Mouse (Mus musculus): ENCODE measurements at regions not wholly inside any gene's neighbourhood (a gene's known extent, or its start where the extent isn't known, plus 50 kb on each side); places are given as distances from the start of the nearest gene placed in this dataset.

DNA sequence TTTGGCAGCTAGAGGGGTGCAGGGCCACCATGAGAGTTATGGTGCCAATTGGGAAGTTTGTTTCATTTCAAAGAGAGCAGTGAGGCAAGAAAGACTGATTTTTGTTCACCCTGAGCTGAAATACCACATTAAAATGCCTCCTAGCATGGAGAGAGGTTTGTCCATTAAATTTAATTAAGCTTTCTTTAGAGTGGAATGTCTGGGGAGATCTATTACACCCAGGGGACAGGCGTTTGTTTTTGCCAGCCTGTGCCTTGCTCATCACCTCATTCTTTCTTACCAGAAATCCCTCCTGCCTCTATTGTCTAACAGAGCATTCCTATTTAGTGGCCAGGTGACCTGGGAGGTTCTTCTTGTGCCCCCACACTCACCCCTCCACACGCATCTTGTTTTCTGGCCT, 55.2 kb upstream of the Rcn1 start:
- DNase-seq (ENCODE audit: extremely low spot score in 1 of 2, low spot score in 1 of 2): no peak

- no peak for DNase-seq (ENCODE audit: extremely low spot score in 1 of 2, low spot score in 1 of 2)
These were observed 55.7 kb upstream of the Rcn1 start for GRCm38 (mm10) chr2:105454836-105455235.

DNA sequence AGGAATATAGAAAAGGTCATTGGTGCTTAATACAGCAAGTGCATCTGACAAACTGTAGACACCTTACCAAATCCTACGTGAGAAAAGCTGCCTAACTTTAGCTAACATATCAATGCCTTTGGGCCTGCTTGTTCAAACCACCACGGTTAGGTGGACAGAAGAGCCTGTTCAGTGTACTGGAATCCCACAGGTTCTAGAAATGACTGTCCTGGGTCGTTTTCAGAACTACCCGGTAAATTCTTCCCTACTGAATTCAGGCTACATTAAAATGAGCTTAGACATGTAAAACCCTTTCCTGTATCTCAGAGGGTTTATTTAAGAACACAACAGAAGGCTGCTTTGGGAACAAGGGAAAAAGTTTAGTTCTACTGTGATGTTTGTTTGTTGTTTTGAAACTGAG, 59.5 kb upstream of the Rcn1 start:
- DNase-seq (ENCODE audit: extremely low spot score in 1 of 2, low spot score in 1 of 2): no peak

DNA sequence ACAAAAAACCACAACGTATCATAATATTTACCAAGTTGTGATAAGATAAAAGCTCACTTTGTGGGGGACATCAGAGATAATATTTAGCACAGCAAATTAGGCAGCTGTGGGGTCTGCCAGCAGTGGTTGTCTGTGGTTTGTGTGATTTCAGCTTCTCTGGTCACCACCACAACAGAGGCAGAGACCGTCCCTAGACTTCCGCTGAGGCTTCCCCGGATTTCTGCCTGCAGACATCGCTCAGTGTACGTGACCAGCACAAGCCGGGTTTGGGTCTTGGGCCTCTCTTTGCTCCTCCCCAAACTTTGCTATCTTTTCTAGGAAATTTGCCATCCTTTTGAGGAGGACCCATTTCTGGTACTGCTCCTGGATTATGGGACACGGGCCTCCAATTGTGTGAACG, 60.4 kb upstream of the Rcn1 start:
- no peak for DNase-seq (ENCODE audit: extremely low spot score in 1 of 2, low spot score in 1 of 2)

DNA sequence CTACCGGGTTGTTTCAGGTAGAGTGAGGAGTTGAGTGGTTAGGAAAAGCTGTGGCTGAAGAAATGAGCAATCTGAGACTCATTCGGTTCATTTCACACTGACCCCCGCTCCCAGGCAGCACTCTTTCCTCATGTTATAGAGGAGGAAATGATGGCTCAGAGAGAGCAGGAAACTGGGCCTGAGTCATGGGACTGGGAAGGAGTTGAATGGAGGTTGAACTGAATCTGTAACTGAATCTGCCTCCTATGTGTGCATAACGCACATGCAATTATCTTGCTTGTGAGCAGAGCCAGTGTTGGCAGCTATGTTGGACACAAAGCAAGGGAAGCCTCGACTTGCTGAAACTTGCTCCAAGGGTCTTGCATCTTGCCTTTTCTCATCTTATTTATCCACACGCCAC, 66.5 kb upstream of the Rcn1 start:
- no peak for DNase-seq (ENCODE audit: extremely low spot score in 1 of 2, low spot score in 1 of 2)

DNA sequence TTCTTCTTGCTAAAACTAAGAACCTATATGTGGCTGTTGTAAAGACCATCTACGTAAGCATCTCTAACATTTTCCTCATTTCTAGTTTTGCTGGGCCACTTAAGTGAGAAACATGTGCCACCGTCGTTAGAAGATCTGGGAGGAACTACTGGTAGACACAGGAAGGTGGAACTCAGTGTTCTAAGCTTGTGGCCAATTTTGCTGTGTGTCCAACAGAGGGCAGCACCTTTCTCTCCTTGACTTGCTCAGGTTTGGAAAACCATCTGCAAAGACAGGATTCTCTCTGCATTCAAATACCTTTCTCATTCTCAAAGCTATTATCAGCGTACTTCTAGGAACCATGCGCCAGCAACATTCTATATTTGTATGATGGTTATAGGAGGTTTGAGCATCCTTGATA, 69.8 kb upstream of the Rcn1 start:
- DNase-seq (ENCODE audit: extremely low spot score in 1 of 2, low spot score in 1 of 2): peak; percentile 6 to 81

DNA sequence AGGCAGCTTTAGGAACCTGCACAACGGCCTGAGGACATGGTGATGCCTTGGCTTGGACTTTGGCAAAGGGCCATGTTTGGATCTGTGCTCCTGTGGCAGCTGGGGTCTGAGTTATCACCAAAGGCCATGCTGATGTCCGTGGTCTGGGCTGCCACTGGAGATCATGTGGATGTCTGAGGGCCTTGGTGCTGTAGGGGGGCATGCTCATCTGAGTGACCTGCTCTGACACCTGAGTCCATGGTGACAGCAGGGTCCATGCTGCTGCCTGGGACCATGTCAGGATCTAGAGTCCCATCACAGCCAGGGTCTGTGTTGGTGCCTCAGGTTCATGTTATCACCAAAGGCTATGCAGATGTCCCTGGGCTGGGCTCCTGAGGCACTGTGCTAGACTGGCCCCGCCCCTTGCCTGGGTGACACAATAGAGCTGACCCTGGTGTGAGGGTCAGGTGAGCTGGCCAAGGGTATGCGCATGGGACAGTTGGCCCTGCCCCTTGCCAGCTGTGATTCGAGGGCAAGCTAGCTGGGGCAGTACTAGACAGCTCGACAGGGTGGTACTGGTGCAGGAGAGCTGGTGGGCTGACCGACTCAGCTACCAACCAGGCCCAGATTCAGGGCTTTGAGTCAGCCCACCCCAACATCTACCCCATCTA, 77.0 kb upstream of the Rcn1 start:
- no peak for DNase-seq (ENCODE audit: extremely low spot score in 1 of 2, low spot score in 1 of 2)

DNA sequence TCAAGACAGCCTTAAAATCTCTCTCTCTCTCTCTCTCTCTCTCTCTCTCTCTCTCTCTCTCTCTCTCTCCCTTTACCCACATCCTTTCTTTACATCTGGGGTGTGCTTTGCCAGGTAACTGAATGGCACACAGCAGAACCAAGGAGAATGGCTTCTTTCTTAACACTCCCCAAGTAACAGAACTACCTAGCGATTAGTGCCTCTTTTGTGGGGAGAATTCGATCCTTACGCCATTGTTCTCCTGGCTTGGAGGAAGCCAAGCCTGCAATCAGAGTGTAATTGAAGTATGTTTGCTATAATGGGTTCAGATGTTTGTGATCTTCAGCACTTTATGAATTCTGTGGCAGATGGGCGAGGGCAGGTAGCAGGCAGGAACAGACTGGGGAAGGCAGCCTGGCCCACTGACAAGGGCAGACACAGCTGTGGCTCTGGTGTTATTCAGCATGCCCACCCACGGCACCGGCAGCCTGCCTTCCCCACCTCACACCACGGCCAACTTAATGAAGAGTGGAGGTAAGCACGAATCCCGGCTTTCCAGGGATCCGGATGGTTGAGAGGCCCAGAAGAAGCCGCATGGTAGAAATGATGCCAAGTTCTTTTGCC, 83.0 kb upstream of the Rcn1 start:
- no peak for DNase-seq (ENCODE audit: extremely low spot score in 1 of 2, low spot score in 1 of 2)

DNA sequence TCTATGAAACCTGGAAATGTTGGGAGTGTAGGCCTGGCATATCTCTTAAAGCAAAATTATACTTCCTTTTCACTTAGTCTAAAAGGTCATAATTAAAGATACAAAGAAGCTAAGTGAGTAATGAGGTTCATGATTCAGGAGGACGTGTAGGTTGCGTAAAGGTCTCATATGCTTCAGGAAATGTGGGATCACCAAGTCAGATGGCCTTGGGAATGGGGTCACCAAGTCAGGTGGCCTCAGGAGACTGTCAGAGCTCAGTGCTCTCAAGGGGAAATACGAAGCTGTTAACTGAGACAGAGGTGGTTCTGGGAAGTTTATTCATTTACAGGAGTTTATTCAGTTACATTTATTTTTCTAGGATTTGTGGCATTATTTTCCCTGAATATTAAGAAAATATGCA, 85.4 kb upstream of the Rcn1 start:
- no peak for DNase-seq (ENCODE audit: extremely low spot score in 1 of 2, low spot score in 1 of 2)

- no peak for DNase-seq (ENCODE audit: extremely low spot score in 1 of 2, low spot score in 1 of 2)
These were observed 86.2 kb upstream of the Rcn1 start for GRCm38 (mm10) chr2:105485286-105485685.

DNA sequence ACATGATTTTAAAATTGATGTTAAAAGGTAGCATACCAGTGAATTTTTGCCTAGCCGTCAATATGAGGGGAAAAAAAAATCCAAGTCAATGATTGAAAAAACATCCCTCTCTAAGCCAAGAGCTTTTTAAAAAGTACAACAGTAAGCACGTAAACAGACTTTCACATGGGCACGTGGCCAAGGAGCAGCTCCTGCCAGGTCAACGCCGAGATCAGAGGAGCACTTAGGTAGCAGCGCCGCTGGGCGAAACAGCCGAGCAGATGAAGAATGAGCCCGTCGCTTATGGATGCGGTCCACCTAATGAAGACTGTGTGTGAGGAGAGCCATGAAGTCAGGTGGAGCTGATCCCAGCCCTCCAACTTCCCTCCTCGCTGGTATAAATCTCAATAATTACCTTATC, 96.7 kb upstream of the Rcn1 start:
- no peak for DNase-seq (ENCODE audit: extremely low spot score in 1 of 2, low spot score in 1 of 2)

- DNase-seq (ENCODE audit: extremely low spot score in 1 of 2, low spot score in 1 of 2): no peak
These were observed 105.1 kb upstream of the Rcn1 start for GRCm38 (mm10) chr2:105504197-105504596.

DNA sequence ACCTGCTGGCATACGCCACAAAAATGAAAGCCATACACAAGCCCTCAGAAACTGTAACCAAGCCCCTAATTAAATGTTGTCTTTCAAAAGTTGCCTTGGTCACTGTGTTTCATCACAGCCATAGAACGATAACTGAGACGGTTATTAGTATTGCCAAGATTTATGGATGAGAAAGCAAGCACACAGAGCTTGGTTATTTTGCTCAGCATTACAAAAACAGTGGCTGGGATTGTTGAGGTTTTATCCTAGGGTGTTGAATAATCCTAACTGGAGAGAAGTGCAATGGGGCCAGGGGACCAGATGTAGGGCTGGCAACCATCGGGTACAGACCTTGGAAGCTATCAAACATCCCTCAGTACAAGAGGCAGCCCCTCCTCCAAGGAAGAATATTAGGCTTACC, 106.4 kb upstream of the Rcn1 start:
- DNase-seq (ENCODE audit: extremely low spot score in 1 of 2, low spot score in 1 of 2): no peak

DNA sequence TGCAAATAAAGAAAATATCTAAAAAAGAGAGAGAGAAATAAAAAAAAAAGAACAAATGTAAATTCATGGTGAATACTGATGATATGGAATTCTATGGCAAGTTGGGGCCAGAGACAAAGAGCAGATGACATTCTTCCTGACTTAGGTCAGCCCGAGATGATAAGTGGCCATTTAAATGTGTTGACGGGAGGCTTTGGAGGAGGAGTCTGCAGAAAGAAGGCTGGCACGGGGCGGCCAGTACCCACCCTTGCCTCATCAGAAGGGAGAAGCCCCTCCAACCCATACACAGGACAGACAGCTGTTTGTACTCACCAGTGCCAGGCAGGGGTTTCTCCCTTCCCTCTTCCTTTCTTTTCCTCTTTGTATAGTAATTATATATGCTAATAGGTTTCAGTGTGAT, 108.0 kb upstream of the Rcn1 start:
- no peak for DNase-seq (ENCODE audit: extremely low spot score in 1 of 2, low spot score in 1 of 2)

DNA sequence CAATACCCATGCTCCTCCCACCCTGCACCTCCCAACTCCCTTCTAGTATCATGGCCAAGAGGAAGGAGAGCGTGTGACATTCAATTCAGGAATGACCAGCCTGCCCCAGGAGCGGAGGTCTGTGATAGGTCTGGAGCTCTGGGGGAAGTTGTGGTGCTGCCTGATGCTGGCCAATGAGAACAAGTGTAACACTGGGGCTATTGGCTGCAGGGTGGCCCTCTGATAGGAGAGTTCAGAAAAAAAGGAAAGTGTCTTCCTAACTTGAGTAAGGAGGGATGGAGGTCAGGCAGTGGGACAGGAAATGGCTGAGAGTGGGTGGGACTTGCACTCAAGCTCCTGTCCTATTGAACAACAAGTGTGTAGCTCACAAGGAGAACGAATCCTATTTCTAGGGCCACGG, 111.7 kb upstream of the Rcn1 start:
- DNase-seq (ENCODE audit: extremely low spot score in 1 of 2, low spot score in 1 of 2): no peak

- DNase-seq (ENCODE audit: extremely low spot score in 1 of 2, low spot score in 1 of 2): no peak
These were observed 112.6 kb upstream of the Rcn1 start for GRCm38 (mm10) chr2:105511690-105512089.

- no peak for DNase-seq (ENCODE audit: extremely low spot score in 1 of 2, low spot score in 1 of 2)
These were observed 115.1 kb upstream of the Rcn1 start for GRCm38 (mm10) chr2:105514226-105514625.

DNA sequence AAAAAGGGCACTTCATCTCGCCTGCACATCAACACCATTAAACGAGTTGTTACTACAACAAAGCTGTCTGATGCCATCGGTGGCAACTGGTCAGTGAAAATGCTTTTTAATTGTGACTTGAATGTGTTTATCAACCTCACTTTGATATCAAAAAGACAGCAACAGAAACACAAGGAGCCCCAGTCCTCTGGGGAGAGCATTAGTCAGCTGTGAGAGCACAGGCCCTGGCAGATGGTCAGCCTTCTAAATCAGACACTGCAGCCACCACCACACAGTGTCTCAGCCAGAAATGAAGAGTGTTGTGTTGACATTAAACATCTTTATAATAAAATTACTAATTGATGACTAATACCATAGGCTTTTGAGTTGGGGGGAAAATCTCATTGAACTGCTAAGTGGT, 115.8 kb upstream of the Rcn1 start:
- DNase-seq (ENCODE audit: extremely low spot score in 1 of 2, low spot score in 1 of 2): no peak

GRCm38 (mm10) chr2:105515326-105515725, 116.2 kb upstream of the Rcn1 start:
- no peak for DNase-seq (ENCODE audit: extremely low spot score in 1 of 2, low spot score in 1 of 2)

DNA sequence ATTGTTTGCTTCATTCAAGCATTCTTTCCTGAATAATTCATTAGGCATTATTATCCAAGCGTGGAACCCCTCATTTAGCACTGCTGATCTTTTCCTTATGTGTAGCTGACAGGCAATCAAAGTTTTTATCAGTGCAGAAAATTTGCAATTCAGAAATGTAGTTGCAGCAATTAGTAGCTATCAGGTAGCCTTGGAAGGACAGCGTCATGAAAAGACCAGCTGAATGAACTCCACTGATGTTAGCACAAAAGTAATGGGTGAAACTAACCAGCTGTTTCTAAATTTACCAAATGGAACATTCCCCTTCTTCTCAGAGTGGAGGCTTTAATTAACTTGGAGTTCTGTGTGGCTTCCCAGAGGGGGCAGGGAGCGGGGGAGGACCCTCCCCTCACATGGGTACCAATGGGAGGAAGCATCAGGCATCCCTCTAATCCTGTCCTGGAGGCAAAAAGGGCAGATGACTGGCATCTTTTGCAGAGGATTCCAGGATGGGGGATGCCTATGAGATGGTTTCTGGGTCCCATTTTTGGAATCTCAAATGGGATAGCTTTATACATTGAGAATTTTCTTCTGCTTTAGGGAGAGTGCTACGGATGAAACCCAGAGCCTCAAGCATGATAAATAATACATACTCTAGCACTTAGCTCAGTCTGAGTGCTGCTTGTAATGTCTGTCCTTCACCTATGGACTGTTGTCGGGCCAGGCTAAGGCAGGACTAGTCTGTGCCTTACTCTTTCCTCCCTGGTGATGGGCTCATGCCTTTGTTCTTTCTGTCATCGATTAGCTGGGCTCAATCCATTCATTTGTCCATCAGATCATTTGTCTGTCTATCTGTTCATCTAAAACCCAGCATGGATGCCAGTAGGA, 117.4 kb upstream of the Rcn1 start:
- peak in 1 of 2 experiments; percentile 2 for DNase-seq (ENCODE audit: extremely low spot score in 1 of 2, low spot score in 1 of 2)

- no peak for DNase-seq (ENCODE audit: extremely low spot score in 1 of 2, low spot score in 1 of 2)
These were observed 122.7 kb upstream of the Rcn1 start for GRCm38 (mm10) chr2:105521841-105522240.

- peak in 1 of 2 experiments; percentile 64 for DNase-seq (ENCODE audit: extremely low spot score in 1 of 2, low spot score in 1 of 2)
These were observed 124.2 kb upstream of the Rcn1 start for GRCm38 (mm10) chr2:105523297-105523802.
